Mouse (Mus musculus) stomach, embryonic 16.5 days (tissue): ENCODE results near the gene C1rl. TPM values are rescaled to one million over a fixed set of nuclear protein-coding genes. Genes with fewer than 3 reads are reported as not detected.

ENCODE experiments used
- ATAC-seq: fragments of 200-750 bp; cut with Nextera tagmentation; 2 replicates; pipeline ENCODE4 v1.8.0; 2017; ENCODE audit warnings: moderate number of reproducible peaks, moderate TSS enrichment; ENCODE audit not compliant: insufficient read depth, low FRiP score
- H3K27ac ChIP-seq: fragments of 300-500 bp; sonication (generic); 2 replicates; pipeline ENCODE4 v1.5.1; 2014; ENCODE audit warnings: low read length
- H3K27me3 ChIP-seq: fragments of 300-500 bp; sonication (generic); 2 replicates; pipeline ENCODE4 v1.6.1; 2014; ENCODE audit warnings: low read length, control low read depth, mixed read lengths; ENCODE audit not compliant: control insufficient read depth, insufficient read depth
- H3K36me3 ChIP-seq: fragments of 300-500 bp; sonication (generic); 2 replicates; pipeline ENCODE4 v1.6.1; 2014; ENCODE audit warnings: low read length; ENCODE audit not compliant: control insufficient read depth, insufficient read depth
- H3K4me1 ChIP-seq: fragments of 300-500 bp; sonication (generic); 2 replicates; pipeline ENCODE4 v1.6.1; 2014; ENCODE audit warnings: low read length, control low read depth, mixed read lengths; ENCODE audit not compliant: control insufficient read depth, insufficient read depth
- H3K4me2 ChIP-seq: fragments of 300-500 bp; sonication (generic); 2 replicates; pipeline ENCODE4 v1.6.1; 2014; ENCODE audit warnings: low read depth, low read length, mixed read lengths
- H3K4me3 ChIP-seq: fragments of 300-500 bp; sonication (generic); replicated peaks from 2 replicates; pipeline ENCODE4 v1.5.1; 2014; ENCODE audit warnings: mild to moderate bottlenecking, low read length
- H3K9ac ChIP-seq: fragments of 300-500 bp; sonication (generic); 2 replicates; pipeline ENCODE4 v1.6.1; 2014; ENCODE audit warnings: low read length
- H3K9me3 ChIP-seq: fragments of 300-500 bp; sonication (generic); replicated peaks from 2 replicates; pipeline ENCODE4 v1.6.1; 2016; ENCODE audit warnings: low read length, control low read depth; ENCODE audit not compliant: control insufficient read depth
- WGBS: fragments of 180-500 bp; shearing (Covaris S2); extraction: QIAGEN DNeasy Blood & Tissue Kit; methylation state at CpG from one replicate; pipeline ENCODE4 v1.1.7; 2014; 5-methylcytosine and 5-hydroxymethylcytosine counted together
- polyA plus RNA-seq: library from polyadenylated mRNA; unstranded; fragments of >200 nt; fragmentation: Nextera tagmentation; extraction: Ambion mirVana; gene quantifications from 2 replicates; pipeline ENCODE4 v1.2.1, GENCODE M21; 2015

C1rl gene
- polyA plus RNA-seq, 1 experiment from 2014 or later = 1.7 TPM

- Histone ChIP-seq H3K4me1 (0 out of 2 replicates have a peak, but pooled peaks cover 3% of the 10 kb centered on the region), H3K9ac (no peak overlapping the region), H3K27ac (no peak overlapping the region), H3K9me3 (no peaks in the 10 kb centered on the region), H3K27me3 (no peaks in the 10 kb centered on the region), H3K36me3 (no peaks in the 10 kb centered on the region), H3K4me3 (no peak overlapping the region), H3K4me2 (no peak overlapping the region)
- no peak for ATAC-seq
- 76% methylated on average over 4 of the region's 4 CpGs for WGBS
Measured at GRCm38 (mm10) chr6:124488952-124489351, 4.0 kb upstream of the C1rl start.

DNA sequence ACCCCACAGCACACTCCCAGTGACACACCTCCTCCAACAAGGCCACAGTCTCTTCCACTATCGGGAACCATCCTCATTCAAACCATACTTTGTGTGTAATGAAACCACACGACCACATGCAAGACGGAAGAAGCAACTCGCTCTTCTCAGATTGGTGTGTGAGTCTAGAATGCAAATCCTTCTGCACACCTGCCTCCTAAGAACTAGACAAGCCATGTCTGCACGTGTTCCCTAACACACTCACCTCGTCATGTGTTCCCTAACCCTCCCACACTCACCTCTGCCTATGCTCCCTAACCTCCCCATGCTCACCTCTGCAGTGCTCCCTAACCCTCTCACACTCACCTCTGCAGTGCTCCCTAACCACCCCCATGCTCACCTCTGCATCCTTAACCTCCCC is 1.5 kb upstream of the C1rl start:
- Histone ChIP-seq H3K9ac (no peak overlapping the region), H3K4me3 (no peak overlapping the region), H3K4me1 (0 out of 2 replicates have a peak, but pooled peaks cover 3% of the 10 kb centered on the region), H3K4me2 (no peak overlapping the region), H3K9me3 (no peaks in the 10 kb centered on the region), H3K27ac (no peak overlapping the region), H3K36me3 (no peaks in the 10 kb centered on the region), H3K27me3 (no peaks in the 10 kb centered on the region)
- WGBS = 77% methylated on average over 6 of the region's 6 CpGs
- no peak for ATAC-seq

- WGBS = 77% methylated on average over 5 of the region's 5 CpGs
- ATAC-seq = no peak
- no peaks in the 10 kb centered on the region for H3K9me3 ChIP-seq
- H3K27ac ChIP-seq = no peak overlapping the region
- no peak overlapping the region for H3K4me2 ChIP-seq
- no peak overlapping the region for H3K4me3 ChIP-seq
- 0 out of 2 replicates have a peak, but pooled peaks cover 3% of the 10 kb centered on the region for H3K4me1 ChIP-seq
- H3K36me3 ChIP-seq = no peaks in the 10 kb centered on the region
- H3K9ac ChIP-seq = no peak overlapping the region
- H3K27me3 ChIP-seq = no peaks in the 10 kb centered on the region
Measured at GRCm38 (mm10) chr6:124493886-124494285, 973 bp downstream of the C1rl start.

DNA sequence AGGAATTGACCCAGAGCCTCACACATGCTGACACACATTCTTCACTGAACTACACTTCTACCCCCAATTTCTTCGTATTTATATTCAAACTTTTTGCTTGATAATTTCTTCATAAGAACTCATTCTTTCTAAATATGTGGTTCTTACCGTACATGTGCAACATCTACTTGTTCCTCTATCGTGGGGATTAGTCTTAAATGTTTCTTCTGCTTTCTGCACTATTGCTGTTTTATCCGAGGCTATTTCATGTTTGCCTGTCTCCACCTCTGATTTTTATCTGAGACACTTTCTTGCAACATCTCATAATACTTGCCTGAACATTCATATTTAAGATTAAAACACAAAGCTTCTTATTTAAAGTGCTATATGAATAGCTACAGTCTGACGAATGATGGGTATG is 3.1 kb downstream of the C1rl start:
- ATAC-seq = no peak
- Histone ChIP-seq H3K27me3 (no peaks in the 10 kb centered on the region), H3K27ac (no peak overlapping the region), H3K4me1 (peaks cover 7% of the 10 kb centered on the region), H3K36me3 (no peaks in the 10 kb centered on the region), H3K4me2 (no peak overlapping the region), H3K9ac (no peak overlapping the region), H3K4me3 (no peak overlapping the region), H3K9me3 (no peaks in the 10 kb centered on the region)
- 84% methylated on average over 5 of the region's 5 CpGs for WGBS

GRCm38 (mm10) chr6:124499914-124500566 is 7.1 kb downstream of the C1rl start:
- Histone ChIP-seq H3K27ac (no peak overlapping the region), H3K9ac (no peak overlapping the region), H3K27me3 (no peaks in the 10 kb centered on the region), H3K36me3 (no peaks in the 10 kb centered on the region), H3K4me2 (no peak overlapping the region), H3K4me1 (peaks cover 4% of the 10 kb centered on the region), H3K4me3 (no peak overlapping the region), H3K9me3 (no peaks in the 10 kb centered on the region)
- 39% methylated on average over 10 of the region's 10 CpGs for WGBS
- ATAC-seq = no peak

DNA sequence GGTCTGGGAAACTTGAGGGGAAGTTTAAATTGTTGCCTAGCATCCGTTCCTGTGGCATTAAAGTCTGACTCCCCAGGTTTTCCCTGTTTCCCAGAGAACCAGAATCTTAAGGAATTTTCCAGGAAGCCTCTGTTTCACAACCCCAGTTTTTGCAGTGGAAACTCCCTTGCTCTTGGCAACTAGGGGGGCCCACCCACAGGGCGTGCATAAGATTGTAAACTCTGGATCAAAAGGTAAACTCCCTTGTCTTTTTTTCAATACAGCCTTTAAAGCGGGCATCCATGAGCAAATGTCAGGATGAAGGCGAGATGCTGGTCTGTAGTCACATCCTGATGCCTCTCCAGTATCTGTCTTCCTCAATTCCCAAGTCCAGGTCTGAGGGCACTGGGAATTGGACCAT is 8.6 kb downstream of the C1rl start:
- Histone ChIP-seq H3K27me3 (no peaks in the 10 kb centered on the region), H3K4me2 (no peak overlapping the region), H3K9ac (no peak overlapping the region), H3K36me3 (no peaks in the 10 kb centered on the region), H3K9me3 (no peaks in the 10 kb centered on the region), H3K4me1 (peaks cover 4% of the 10 kb centered on the region), H3K27ac (no peak overlapping the region), H3K4me3 (no peak overlapping the region)
- WGBS = 70% methylated on average over 4 of the region's 4 CpGs
- ATAC-seq = no peak

DNA sequence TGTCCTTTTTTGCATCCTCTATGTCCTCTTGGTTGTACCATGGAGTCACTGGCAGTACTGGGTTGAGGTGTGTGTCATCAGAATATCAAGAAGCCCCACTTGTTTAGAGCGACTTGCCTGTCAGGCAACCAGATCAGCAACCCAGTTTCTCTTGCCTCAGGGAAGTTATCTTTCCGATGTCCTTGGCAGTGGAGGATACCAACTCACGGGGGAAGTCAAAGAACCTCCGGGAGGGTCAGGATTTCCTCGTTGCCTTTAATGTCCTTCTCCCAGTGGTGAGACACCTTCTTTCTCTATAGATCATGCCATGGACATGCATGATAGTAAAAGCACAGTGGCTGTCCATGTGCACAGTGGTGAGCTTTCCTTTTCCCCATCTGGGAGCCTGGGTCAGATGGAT is 9.1 kb downstream of the C1rl start:
- Histone ChIP-seq H3K27me3 (no peaks in the 10 kb centered on the region), H3K9ac (no peak overlapping the region), H3K4me3 (no peak overlapping the region), H3K36me3 (no peaks in the 10 kb centered on the region), H3K4me2 (no peak overlapping the region), H3K4me1 (peaks cover 4% of the 10 kb centered on the region), H3K27ac (no peak overlapping the region), H3K9me3 (no peaks in the 10 kb centered on the region)
- no peak for ATAC-seq
- 90% methylated on average over 5 of the region's 5 CpGs for WGBS

DNA sequence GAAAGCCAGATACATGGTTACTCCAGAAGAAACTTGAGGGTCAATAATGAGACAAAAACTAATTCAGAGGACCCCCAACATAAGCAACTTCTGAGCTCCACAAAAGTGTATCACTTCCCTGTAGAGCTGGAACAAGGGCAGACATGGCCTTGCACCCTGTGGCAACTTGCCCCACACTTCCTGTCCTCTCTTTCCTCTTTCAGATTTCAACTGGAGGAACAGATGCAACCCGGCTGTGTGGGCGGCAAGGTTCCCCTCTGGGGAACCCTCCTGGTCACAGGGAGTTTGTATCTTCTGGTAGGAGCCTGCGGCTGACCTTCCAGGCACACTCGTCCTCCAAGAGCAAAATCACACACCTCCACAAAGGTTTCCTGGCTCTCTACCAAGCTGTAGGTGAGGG is 12.1 kb downstream of the C1rl start:
- Histone ChIP-seq H3K9ac (no peak overlapping the region), H3K4me3 (no peak overlapping the region), H3K9me3 (no peaks in the 10 kb centered on the region), H3K27me3 (no peaks in the 10 kb centered on the region), H3K27ac (no peak overlapping the region), H3K4me1 (peaks cover 3% of the 10 kb centered on the region), H3K36me3 (no peaks in the 10 kb centered on the region), H3K4me2 (no peak overlapping the region)
- no peak for ATAC-seq
- 71% methylated on average over 4 of the region's 4 CpGs for WGBS

DNA sequence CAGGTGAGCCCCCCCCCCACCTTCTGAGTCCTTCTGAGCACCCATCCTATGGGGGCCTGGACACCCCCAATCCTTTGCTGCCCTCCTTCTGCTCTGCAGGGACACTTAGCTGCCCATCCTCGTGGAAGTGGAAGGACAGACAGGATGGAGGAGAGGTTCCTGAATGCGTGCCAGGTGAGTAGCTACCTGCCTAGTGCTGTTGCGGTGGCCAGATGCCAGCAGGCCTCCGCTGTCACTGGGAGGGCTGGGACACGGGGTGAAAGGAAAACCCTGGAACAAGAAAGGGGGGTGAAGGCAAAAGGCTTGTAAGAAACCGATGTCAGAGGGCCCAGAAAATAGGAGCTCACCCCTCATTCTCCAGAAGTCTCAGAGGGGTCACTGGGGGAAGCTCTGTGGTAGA is 14.1 kb downstream of the C1rl start:
- ATAC-seq = no peak
- 71% methylated on average over 6 of the region's 6 CpGs for WGBS
- H3K27me3 ChIP-seq = no peaks in the 10 kb centered on the region

More for the DNA sequence above, 14.1 kb downstream of the C1rl start:
- H3K27ac ChIP-seq = no peak overlapping the region
- H3K4me1 ChIP-seq = no peaks in the 10 kb centered on the region
- H3K9me3 ChIP-seq = no peaks in the 10 kb centered on the region
- no peak overlapping the region for H3K4me2 ChIP-seq
- H3K36me3 ChIP-seq = no peaks in the 10 kb centered on the region
- H3K4me3 ChIP-seq = no peak overlapping the region
- no peak overlapping the region for H3K9ac ChIP-seq
